Mouse (Mus musculus) liver, adult 2 months (tissue): Measurements from ENCODE around the gene Methig1. TPM values are rescaled to one million over a fixed set of nuclear protein-coding genes. Genes with fewer than 3 reads are reported as not detected.
A peak's percentile ranks its signal among the peaks of the same experiment; 100 is the strongest.
"Not testable (repeated sequence)": the region's sequence is repeated elsewhere in the genome, so short reads cannot be mapped to it uniquely, and the experiment has no call there.

ENCODE experiments used
- DNase-seq: peaks from one replicate; pipeline ENCODE4 v3.0.0-alpha.2; 2011; ENCODE audit warnings: low read depth, low spot score; ENCODE audit errors: extremely low read depth
- H3K27ac ChIP-seq: fragments of 200-500 bp; replicated peaks from 2 replicates; pipeline ENCODE4 v1.5.1; 2012; ENCODE audit warnings: low read depth, mild to moderate bottlenecking, control low read depth, inconsistent platforms, low read length; ENCODE audit not compliant: insufficient read depth
- H3K27me3 ChIP-seq: fragments of 200-500 bp; 2 replicates; pipeline ENCODE4 v1.6.1; 2012; ENCODE audit warnings: mild to moderate bottlenecking, moderate library complexity, low read length, inconsistent platforms; ENCODE audit not compliant: control insufficient read depth, insufficient read depth
- H3K36me3 ChIP-seq: fragments of 200-500 bp; 2 replicates; pipeline ENCODE4 v1.6.1; 2012; ENCODE audit warnings: low read length, inconsistent platforms; ENCODE audit not compliant: control insufficient read depth, insufficient read depth
- H3K4me1 ChIP-seq: fragments of 200-500 bp; 2 replicates; pipeline ENCODE4 v1.6.1; 2011; ENCODE audit warnings: low read length; ENCODE audit not compliant: control insufficient read depth, insufficient read depth
- H3K4me3 ChIP-seq: fragments of 200-500 bp; 2 replicates; pipeline ENCODE4 v1.5.1; 2011; ENCODE audit warnings: low read depth, mild to moderate bottlenecking, control low read depth, low read length, moderate library complexity; ENCODE audit not compliant: insufficient read depth
- H3K79me2 ChIP-seq: fragments of 200-500 bp; 2 replicates; pipeline ENCODE4 v1.6.1; 2012; ENCODE audit warnings: inconsistent platforms, mild to moderate bottlenecking, low read length, moderate library complexity; ENCODE audit not compliant: control insufficient read depth, insufficient read depth
- H3K9ac ChIP-seq: fragments of 200-500 bp; 2 replicates; pipeline ENCODE4 v1.6.1; 2012; ENCODE audit warnings: low read depth, mild to moderate bottlenecking, control low read depth, inconsistent platforms, low read length
- CTCF ChIP-seq: fragments of 200-500 bp; IDR thresholded peaks from 2 replicates; pipeline ENCODE4 v1.5.1; 2011; ENCODE audit warnings: low read depth, low read length, control low read depth
- POLR2A ChIP-seq: fragments of 200-500 bp; IDR thresholded peaks from 2 replicates; pipeline ENCODE4 v1.6.1; 2011; ENCODE audit warnings: low read length, control low read depth; ENCODE audit not compliant: insufficient read depth; ENCODE audit errors: extremely low read depth
- WGBS: fragments of 180-500 bp; shearing (Covaris S2); methylation state at CpG from one replicate; pipeline ENCODE4 v1.1.7; 2018; 5-methylcytosine and 5-hydroxymethylcytosine counted together
- polyA plus RNA-seq: library from polyadenylated mRNA; depleted of rRNA; stranded (reverse); fragments of >200 nt; gene quantifications from 2 replicates; pipeline ENCODE4 v1.2.3, GENCODE M21; 2012
- total RNA-seq: library from RNA; depleted of rRNA; stranded (reverse); fragments of >200 nt; gene quantifications from 2 replicates; pipeline ENCODE4 v1.2.3, GENCODE M21; 2014

Gene Methig1
- total and polyA plus RNA-seq, 2 experiments, result 0.15 TPM; not detected in 1

DNA sequence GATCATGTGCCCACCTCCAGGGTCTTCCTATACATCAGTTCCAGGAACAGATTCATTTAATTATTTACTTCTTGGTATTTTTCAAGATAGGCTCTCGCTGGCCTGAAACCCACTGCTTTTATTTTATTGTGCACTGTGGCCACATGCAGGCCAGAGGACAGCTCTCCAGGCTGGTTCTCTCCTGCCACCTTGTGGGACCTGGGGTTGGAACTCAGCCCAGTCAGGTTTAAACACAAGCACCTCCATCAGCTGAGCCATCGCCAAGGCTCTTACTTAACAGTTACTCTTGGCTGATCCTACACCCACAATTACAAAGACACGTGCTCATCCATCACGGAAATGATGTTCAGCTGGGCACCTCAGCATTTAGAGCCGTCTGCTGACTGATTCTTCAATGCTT lies 31.8 kb upstream of the Methig1 start:
- Histone ChIP-seq H3K9ac (peak overlapping the region; percentile 51), H3K27ac (peak overlapping the region; percentile 98), H3K4me3 (no peak overlapping the region), H3K36me3 (no peaks in the 10 kb centered on the region), H3K79me2 (no peaks in the 10 kb centered on the region), H3K4me1 (peaks cover 27% of the 10 kb centered on the region), H3K27me3 (no peaks in the 10 kb centered on the region)
- TF ChIP-seq POLR2A (no peak), CTCF (peak; percentile 91)
- WGBS, result 13% methylated on average over 5 of the region's 5 CpGs
- peak; percentile 97 for DNase-seq

DNA sequence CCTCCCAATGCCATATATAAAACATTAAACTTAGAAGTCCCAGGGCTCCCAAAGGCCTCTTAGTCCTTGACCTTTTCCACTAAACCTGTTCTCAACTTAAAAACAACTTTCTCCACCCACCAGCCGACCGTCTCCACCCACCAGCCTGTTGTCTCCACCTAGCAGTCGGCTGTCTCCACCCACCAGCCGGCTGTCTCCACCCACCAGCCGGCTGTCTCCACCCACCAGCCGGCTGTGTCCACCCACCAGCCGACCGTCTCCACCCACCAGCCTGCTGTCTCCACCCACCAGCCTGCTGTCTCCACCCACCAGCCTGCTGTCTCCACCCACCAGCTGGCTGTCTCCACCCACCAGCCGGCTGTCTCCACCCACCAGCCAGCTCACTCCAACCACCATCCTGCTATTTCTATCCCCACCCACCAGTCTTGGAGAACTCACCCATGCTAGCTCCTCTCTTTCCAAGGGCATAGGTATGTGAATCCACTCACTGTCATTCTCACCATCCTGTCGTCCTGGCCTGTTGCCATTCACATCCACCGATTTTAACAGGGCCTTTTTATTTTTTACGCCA lies 28.8 kb upstream of the Methig1 start:
- 60% methylated on average over 12 of the region's 12 CpGs for WGBS
- TF ChIP-seq POLR2A, result no peak
- TF ChIP-seq CTCF, result no peak
- H3K9ac ChIP-seq, result no peak overlapping the region
- DNase-seq, result peak; percentile 64
- no peaks in the 10 kb centered on the region for H3K27me3 ChIP-seq
- H3K4me1 ChIP-seq, result peaks cover 18% of the 10 kb centered on the region
- no peaks in the 10 kb centered on the region for H3K36me3 ChIP-seq
- no peak overlapping the region for H3K27ac ChIP-seq
- H3K4me3 ChIP-seq, result no peak overlapping the region
- no peaks in the 10 kb centered on the region for H3K79me2 ChIP-seq

DNA sequence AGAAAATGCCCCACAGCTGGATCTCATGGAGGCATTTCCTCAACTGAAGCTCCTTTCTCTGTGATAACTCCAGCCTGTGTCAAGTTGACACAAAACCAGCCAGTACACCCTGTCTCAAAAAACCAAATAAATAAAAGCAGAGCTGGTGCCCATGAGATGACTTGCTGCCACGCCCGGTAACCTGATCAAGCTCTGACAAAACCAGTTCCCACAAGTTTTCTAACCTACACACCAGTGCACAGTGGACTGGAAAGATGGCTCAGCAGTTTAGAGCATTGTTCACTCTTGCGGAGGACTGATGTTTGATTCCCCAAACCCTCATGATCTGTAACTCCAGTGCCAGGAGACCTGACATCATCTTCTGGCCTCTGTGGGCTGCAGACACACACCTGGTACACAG lies 27.7 kb upstream of the Methig1 start:
- no peak overlapping the region for H3K9ac ChIP-seq
- no peak overlapping the region for H3K4me3 ChIP-seq
- no peak for DNase-seq
- no peak for TF ChIP-seq POLR2A
- no peak for TF ChIP-seq CTCF
- H3K4me1 ChIP-seq, result peaks cover 7% of the 10 kb centered on the region
- 96% methylated on average over 3 of the region's 3 CpGs for WGBS
- H3K27me3 ChIP-seq, result no peaks in the 10 kb centered on the region
- H3K36me3 ChIP-seq, result no peaks in the 10 kb centered on the region
- no peaks in the 10 kb centered on the region for H3K79me2 ChIP-seq
- H3K27ac ChIP-seq, result no peak overlapping the region

DNA sequence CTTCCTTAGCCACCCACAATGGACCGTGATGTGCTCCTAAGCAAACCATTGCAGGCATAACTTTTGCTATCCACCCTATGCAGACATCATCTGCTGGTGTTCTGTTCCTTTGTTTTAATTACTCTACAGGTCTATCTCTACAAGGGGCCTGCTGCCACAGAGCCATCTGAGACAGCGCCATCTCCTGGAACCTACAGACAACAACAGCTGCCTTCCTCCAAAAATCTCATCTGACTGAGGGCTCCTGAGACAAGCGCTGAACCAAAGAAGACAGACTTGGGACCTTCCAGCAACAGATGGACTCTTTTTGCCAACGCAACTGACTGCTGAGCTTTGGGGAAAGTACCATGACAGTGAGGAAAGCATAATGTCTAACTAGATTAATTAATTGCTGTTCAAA lies 24.9 kb upstream of the Methig1 start:
- TF ChIP-seq CTCF, result peak; percentile 34; the same call in 1 of the 2 replicates

DNA sequence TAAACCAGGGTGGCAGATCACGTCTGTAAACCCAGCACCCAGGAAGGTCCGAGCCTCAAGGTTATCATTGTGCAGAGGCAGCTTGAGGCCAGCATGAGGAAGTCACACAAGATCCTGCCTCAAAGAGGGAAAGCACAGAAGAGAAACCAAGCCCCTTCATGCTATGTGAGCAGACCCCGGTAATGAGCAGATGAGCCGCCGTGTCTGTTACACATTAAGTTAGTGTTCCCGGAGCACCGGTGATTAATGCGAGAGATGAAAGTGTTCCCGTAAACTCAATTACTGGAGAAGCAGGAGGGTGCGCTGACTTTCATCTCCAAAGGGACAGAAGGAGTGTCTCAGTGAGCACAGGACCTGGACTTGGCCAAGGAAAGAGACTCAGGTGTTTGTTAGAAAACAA lies 23.6 kb upstream of the Methig1 start:
- 94% methylated on average over 10 of the region's 10 CpGs for WGBS
- DNase-seq, H3K4me1 ChIP-seq, H3K36me3 ChIP-seq, H3K9ac ChIP-seq, H3K27me3 ChIP-seq, H3K79me2 ChIP-seq, H3K27ac ChIP-seq, H3K4me3 ChIP-seq: not testable (repeated sequence)

More for the DNA sequence above, 24.9 kb upstream of the Methig1 start:
- H3K27ac ChIP-seq, H3K4me3 ChIP-seq, H3K27me3 ChIP-seq, H3K79me2 ChIP-seq, H3K36me3 ChIP-seq, DNase-seq, H3K9ac ChIP-seq, H3K4me1 ChIP-seq: not testable (repeated sequence)
- 78% methylated on average over 4 of the region's 4 CpGs for WGBS

DNA sequence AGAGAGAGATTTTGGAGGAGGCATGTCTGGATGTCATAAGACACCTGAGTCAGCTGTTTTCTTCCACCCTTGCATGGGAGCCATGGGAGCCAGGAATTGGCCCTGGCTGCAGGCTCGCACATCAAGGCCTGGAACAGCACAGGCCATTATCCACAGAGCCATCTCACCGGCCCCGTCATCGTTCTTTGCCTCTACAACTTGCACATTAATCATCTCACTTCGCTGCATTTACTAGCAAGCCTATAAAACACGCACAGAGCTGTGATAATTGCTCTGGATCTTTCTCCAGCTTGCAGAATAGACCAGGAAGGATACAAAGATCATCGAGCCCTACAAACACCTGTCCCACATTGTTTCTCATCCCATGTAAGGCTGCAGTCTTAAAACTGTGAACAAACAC lies 22.2 kb upstream of the Methig1 start:
- 93% methylated on average over 7 of the region's 7 CpGs for WGBS
- H3K36me3 ChIP-seq, result no peaks in the 10 kb centered on the region
- TF ChIP-seq CTCF (no peak), POLR2A (no peak)
- H3K9ac ChIP-seq, result no peak overlapping the region
- H3K27ac ChIP-seq, result no peak overlapping the region
- DNase-seq, result no peak
- H3K27me3 ChIP-seq, result no peaks in the 10 kb centered on the region
- H3K4me3 ChIP-seq, result no peak overlapping the region
- no peaks in the 10 kb centered on the region for H3K4me1 ChIP-seq
- H3K79me2 ChIP-seq, result no peaks in the 10 kb centered on the region

DNA sequence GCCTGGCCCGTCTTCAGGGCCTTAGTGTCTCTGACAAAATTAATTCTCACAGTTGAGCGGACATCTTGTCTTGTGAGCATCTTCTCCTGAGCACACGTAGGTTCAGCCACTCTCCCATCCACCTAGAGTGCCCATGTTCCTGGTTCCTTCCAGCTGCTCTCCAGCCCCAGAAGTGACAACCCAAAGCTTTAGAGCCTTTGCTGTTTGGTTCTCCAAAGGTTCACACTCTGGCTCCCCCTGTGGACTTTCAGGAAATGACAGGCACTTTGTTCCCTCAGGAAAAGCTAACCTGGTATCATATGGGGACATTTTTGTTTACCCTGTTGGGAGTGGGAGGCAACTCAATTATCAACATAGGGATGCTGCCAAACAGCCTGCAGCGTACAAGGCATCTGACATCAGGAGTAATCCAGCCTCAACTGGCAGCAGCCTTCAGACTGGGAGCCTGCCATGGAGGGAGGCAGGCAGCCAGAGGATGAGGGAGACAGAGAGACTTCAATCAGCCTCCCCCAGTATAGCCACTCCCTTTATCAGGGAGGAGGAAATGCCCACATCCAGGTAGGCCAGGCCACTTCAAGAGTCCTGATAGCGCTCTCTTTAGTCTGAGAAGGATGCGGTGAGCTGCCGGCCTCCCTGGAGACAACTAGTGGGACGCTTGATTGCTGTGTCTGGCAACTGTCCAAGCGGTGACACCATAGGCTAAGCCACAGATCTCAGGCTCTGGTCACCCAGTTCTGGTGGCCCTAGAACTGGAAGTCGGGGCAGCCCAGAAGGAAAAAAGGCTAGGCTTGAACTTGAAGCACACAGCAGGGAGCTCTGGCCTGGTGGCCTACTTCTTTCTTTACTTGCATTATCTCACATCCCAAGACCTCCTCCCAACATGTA lies 20.6 kb upstream of the Methig1 start:
- H3K27ac ChIP-seq, H3K4me1 ChIP-seq, DNase-seq, H3K9ac ChIP-seq, H3K79me2 ChIP-seq, H3K4me3 ChIP-seq, H3K36me3 ChIP-seq, H3K27me3 ChIP-seq: not testable (repeated sequence)
- 29% methylated on average over 2 of the region's 10 CpGs for WGBS
